Mouse (Mus musculus): Measurements from ENCODE around the gene Anln. TPM values are rescaled to one million over a fixed set of nuclear protein-coding genes. Genes with fewer than 3 reads are reported as not detected.
"Not testable (repeated sequence)": the region's sequence is repeated elsewhere in the genome, so short reads cannot be mapped to it uniquely, and the experiment has no call there.

The Anln gene
- polyA plus RNA-seq, 1 experiment from 2014 or later, result 47.9 TPM

- not testable (repeated sequence) for H3K9ac ChIP-seq; H3K4me3 ChIP-seq; H3K27me3 ChIP-seq (replicated peaks); H3K4me1 ChIP-seq; H3K27ac ChIP-seq (replicated peaks); H3K4me2 ChIP-seq; H3K36me3 ChIP-seq; ATAC-seq (ENCODE audit: extremely low read depth, insufficient number of reproducible peaks, low FRiP score, low TSS enrichment)
- 68% methylated on average over 5 of the region's 5 CpGs for WGBS
- peaks cover 10% of the 10 kb centered on the region for H3K9me3 ChIP-seq
Observed at GRCm38 (mm10) chr9:22316047-22316446, 72.9 kb downstream of the Anln start.

GRCm38 (mm10) chr9:22314066-22314465 lies 74.9 kb downstream of the Anln start:
- no peak for ATAC-seq (ENCODE audit: extremely low read depth, insufficient number of reproducible peaks, low FRiP score, low TSS enrichment)

GRCm38 (mm10) chr9:22313218-22313617 lies 75.8 kb downstream of the Anln start:
- Histone ChIP-seq H3K36me3 (no peaks in the 10 kb centered on the region), H3K9me3 (peaks cover 10% of the 10 kb centered on the region), H3K27me3 (replicated peaks) (no peaks in the 10 kb centered on the region), H3K4me3 (no peak overlapping the region), H3K27ac (replicated peaks) (no peak overlapping the region), H3K4me2 (no peak overlapping the region), H3K4me1 (no peaks in the 10 kb centered on the region), H3K9ac (no peak overlapping the region)
- ATAC-seq (ENCODE audit: extremely low read depth, insufficient number of reproducible peaks, low FRiP score, low TSS enrichment), result no peak
- 71% methylated on average over 5 of the region's 5 CpGs for WGBS

More at GRCm38 (mm10) chr9:22314066-22314465, 74.9 kb downstream of the Anln start:
- Histone ChIP-seq H3K36me3 (no peaks in the 10 kb centered on the region), H3K4me3 (no peak overlapping the region), H3K27ac (replicated peaks) (no peak overlapping the region), H3K27me3 (replicated peaks) (no peaks in the 10 kb centered on the region), H3K9ac (no peak overlapping the region), H3K4me1 (no peaks in the 10 kb centered on the region), H3K4me2 (no peak overlapping the region), H3K9me3 (peaks cover 10% of the 10 kb centered on the region)
- WGBS, result 74% methylated on average over 3 of the region's 3 CpGs

DNA sequence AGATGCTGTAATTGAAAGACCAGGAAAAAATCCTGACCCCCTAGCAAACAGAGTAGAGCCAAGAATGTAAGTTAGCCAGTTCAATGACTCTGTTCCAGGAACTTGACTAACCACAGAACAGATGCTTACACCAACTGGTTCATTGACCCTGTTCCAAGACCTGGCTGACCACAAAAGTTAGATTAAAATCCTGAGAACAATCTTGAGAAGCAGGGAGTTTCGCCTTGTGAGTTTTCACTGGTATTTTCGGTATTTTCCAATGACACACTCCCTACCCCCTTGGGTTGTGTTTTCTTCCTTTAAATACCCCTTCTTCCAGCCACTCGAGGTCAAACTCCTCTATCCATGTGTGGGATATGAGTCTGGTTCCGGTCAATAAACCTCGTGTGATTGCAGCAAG lies 79.3 kb downstream of the Anln start:
- no peak overlapping the region for H3K9ac ChIP-seq
- H3K4me2 ChIP-seq, result no peak overlapping the region
- peaks cover 7% of the 10 kb centered on the region for H3K36me3 ChIP-seq
- no peak overlapping the region for H3K27ac ChIP-seq (replicated peaks)
- no peaks in the 10 kb centered on the region; the same call in 1 of the 2 replicates for H3K9me3 ChIP-seq
- peaks cover 9% of the 10 kb centered on the region for H3K4me1 ChIP-seq
- H3K4me3 ChIP-seq, result no peak overlapping the region
- no peaks in the 10 kb centered on the region for H3K27me3 ChIP-seq (replicated peaks)
- ATAC-seq (ENCODE audit: extremely low read depth, insufficient number of reproducible peaks, low FRiP score, low TSS enrichment), result no peak
- WGBS, result 87% methylated on average over 5 of the region's 5 CpGs

DNA sequence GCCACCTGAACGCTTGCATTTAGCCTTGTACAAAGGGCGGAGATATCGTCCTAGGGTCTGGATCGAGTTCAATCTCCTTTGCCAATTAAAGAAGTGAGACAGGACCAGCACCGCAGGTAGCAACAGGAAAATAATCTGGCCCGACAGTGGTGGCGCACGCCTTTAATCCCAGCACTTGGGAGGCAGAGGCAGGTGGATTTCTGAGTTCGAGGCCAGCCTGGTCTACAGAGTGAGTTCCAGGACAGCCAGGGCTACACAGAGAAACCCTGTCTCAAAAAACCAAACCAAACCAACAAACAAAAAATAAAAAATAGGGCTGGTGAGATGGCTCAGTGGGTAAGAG lies 81.1 kb downstream of the Anln start:
- WGBS, result 14% methylated on average over 9 of the region's 9 CpGs
- H3K27me3 ChIP-seq (replicated peaks); H3K4me1 ChIP-seq; H3K27ac ChIP-seq (replicated peaks); ATAC-seq (ENCODE audit: extremely low read depth, insufficient number of reproducible peaks, low FRiP score, low TSS enrichment); H3K9me3 ChIP-seq: not testable (repeated sequence)
- Histone ChIP-seq H3K9ac (peak overlapping the region; percentile 98), H3K36me3 (peaks cover 25% of the 10 kb centered on the region), H3K4me3 (peak overlapping the region; percentile 99), H3K4me2 (peak overlapping the region; percentile 89)

DNA sequence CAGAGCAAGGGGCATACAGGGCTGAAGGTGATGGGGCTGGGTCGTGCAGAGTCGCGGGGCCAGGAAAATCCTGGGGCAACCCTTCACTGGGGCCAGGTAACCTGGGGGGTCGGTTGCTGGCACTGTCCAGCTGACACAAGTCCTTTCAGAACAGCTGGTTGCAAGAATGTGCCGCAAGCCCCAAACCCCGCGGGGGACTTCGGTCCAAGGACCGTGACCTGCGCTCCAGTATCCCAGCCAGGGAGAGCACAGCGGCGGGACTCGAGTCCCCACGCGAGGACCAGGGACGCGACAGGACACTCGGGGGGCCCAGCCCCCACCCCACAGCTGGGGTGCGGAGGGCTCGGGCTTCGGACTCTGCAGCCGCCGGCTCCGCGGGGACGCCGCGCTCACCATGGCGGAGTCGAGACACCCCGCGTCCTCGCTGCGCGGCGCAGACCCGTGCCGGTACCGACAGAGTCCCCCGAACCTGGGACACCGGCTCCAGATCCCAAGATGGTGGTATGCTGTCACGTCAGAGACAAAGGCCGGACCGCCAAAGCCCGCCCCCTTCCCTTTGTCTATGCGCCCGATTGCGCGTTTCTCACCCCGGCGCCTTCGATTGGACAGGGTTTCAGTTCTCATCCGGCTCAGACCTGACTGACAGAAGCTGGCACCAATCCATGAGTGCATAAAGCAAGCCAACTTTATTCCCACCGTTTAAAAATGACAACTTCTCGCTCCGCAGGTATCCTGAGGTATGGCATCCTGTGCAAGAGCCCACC lies 81.7 kb downstream of the Anln start, which contains the start of gene Zfp810:
Gene Zfp810, minus strand, starts transcription at position 493 of the 764 bp plus-strand sequence.
- Histone ChIP-seq H3K36me3 (peaks cover 30% of the 10 kb centered on the region), H3K27me3 (replicated peaks) (no peaks in the 10 kb centered on the region), H3K27ac (replicated peaks) (peak within 1 kb of the TSS; percentile 76), H3K4me1 (peaks cover 9% of the 10 kb centered on the region), H3K9me3 (peaks cover 8% of the 10 kb centered on the region; the same call in 1 of the 2 replicates), H3K4me2 (peak within 1 kb of the TSS; percentile 89), H3K4me3 (peak within 1 kb of the TSS; percentile 99), H3K9ac (peak within 1 kb of the TSS; percentile 98)
- peak; percentile 88 for ATAC-seq (ENCODE audit: extremely low read depth, insufficient number of reproducible peaks, low FRiP score, low TSS enrichment)
- under 1% methylated on average over 56 of the region's 56 CpGs for WGBS

DNA sequence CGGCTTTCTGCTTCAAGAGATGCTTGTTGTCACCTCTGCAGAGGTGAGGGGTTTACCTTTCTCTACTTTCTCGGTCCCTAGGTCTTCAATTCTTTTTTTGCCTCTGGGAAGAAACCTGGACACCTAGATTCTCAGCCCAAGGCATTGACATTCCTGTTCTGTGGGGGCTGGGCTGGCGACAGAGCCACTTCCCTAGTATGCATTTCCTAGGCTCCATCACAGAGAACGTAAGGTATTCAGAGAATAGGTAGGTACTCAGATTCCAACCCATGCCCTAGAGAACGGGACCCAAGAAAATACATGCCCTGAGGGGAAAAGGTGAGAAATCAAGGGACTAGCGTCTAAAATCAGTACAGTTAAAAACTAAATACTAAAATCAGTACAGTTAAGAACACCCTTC lies 82.3 kb downstream of the Anln start:
- 0 out of 2 replicates have a peak overlapping the region, but pooled peaks have one; percentile 76 for H3K27ac ChIP-seq (replicated peaks)
- 21% methylated on average over 6 of the region's 6 CpGs for WGBS

GRCm38 (mm10) chr9:22302199-22302598 lies 86.8 kb downstream of the Anln start:
- 89% methylated on average over 1 of the region's 1 CpGs for WGBS
- no peak for ATAC-seq (ENCODE audit: extremely low read depth, insufficient number of reproducible peaks, low FRiP score, low TSS enrichment)
- H3K27me3 ChIP-seq (replicated peaks), result no peaks in the 10 kb centered on the region
- H3K4me3 ChIP-seq, result no peak overlapping the region
- no peak overlapping the region for H3K27ac ChIP-seq (replicated peaks)
- H3K9ac ChIP-seq, result no peak overlapping the region
- H3K36me3 ChIP-seq, result peaks cover 78% of the 10 kb centered on the region
- peaks cover 9% of the 10 kb centered on the region for H3K4me1 ChIP-seq
- H3K9me3 ChIP-seq, result 0 out of 2 replicates have a peak, but pooled peaks cover 8% of the 10 kb centered on the region
- no peak overlapping the region for H3K4me2 ChIP-seq

More for the DNA sequence above, 82.3 kb downstream of the Anln start:
- Histone ChIP-seq H3K4me1 (peaks cover 9% of the 10 kb centered on the region), H3K36me3 (peaks cover 37% of the 10 kb centered on the region), H3K9ac (peak overlapping the region; percentile 98), H3K4me2 (peak overlapping the region; percentile 89), H3K27me3 (replicated peaks) (no peaks in the 10 kb centered on the region), H3K9me3 (0 out of 2 replicates have a peak, but pooled peaks cover 8% of the 10 kb centered on the region), H3K4me3 (peak overlapping the region; percentile 99)
- ATAC-seq (ENCODE audit: extremely low read depth, insufficient number of reproducible peaks, low FRiP score, low TSS enrichment), result no peak; the same call in 1 of the 2 replicates

Other genes starting within 250 kb of the Anln start
- gene Pigyl, start 232.3 kb downstream of the Anln start, polyA plus RNA-seq (2015; fragmentation: Nextera tagmentation; extraction: Ambion mirVana), result 46.0 and 52.0 TPM in 2 replicates
- 0.08 and 0.24 TPM in 2 replicates for gene Zfp872, start 201.1 kb downstream of the Anln start, polyA plus RNA-seq (2015; fragmentation: Nextera tagmentation; extraction: Ambion mirVana)
- gene Zfp809, start 163.5 kb downstream of the Anln start, polyA plus RNA-seq (2015; fragmentation: Nextera tagmentation; extraction: Ambion mirVana), result 16.0 and 17.9 TPM in 2 replicates
- 3.7 and 4.2 TPM in 2 replicates for gene Zfp599, start 129.3 kb downstream of the Anln start, polyA plus RNA-seq (2015; fragmentation: Nextera tagmentation; extraction: Ambion mirVana)
- gene Zfp810, start 81.5 kb downstream of the Anln start, polyA plus RNA-seq (2015; fragmentation: Nextera tagmentation; extraction: Ambion mirVana), result 12.6 and 15.2 TPM in 2 replicates
- 1.7 and 2.4 TPM in 2 replicates for gene 9530077C05Rik, start 22.3 kb upstream of the Anln start, polyA plus RNA-seq (2015; fragmentation: Nextera tagmentation; extraction: Ambion mirVana)
- gene Gm17545, start 65.1 kb upstream of the Anln start, polyA plus RNA-seq (2015; fragmentation: Nextera tagmentation; extraction: Ambion mirVana), result not detected in 2 replicates
- 37.6 and 46.3 TPM in 2 replicates for gene Rp9, start 80.6 kb upstream of the Anln start, polyA plus RNA-seq (2015; fragmentation: Nextera tagmentation; extraction: Ambion mirVana)
- gene Bbs9, start 86.5 kb upstream of the Anln start, polyA plus RNA-seq (2015; fragmentation: Nextera tagmentation; extraction: Ambion mirVana), result 5.5 and 6.4 TPM in 2 replicates